In genomic region chr11:51526631-51527161, GRCm38 (mm10) we compare ENCODE assay signal across 14 mouse cellular contexts. TPM values are rescaled to one million over a fixed set of nuclear protein-coding genes. Genes with fewer than 3 reads are reported as not detected.
DNase-seq lines count a peak whose midpoint lies in the region; ATAC-seq and TF ChIP-seq lines count a peak whose summit lies in the region.
"Had no signal": no experiment of that assay in that cellular context is flagged by ENCODE, and none has a peak within 500 bp of the region (broad histone marks: within the 10 kb centered on the region; RNA-seq: fewer than 3 reads in every experiment).

No protein-coding gene starts in this region.

- H3K4me1 ChIP-seq in heart, embryonic 14.5 days (ENCODE audit: control insufficient read depth in 2 of 2, insufficient read depth in 2 of 2, low read length in 2 of 2): peaks cover 12 to 16% of the 10 kb centered on the region in 2 experiments
- peaks cover 31% of the 10 kb centered on the region for H3K4me1 ChIP-seq in limb, embryonic 15.5 days
- H3K4me1 ChIP-seq in cerebellum, adult 2 months (ENCODE audit: control insufficient read depth, insufficient read depth, low read length): no peaks in the 10 kb centered on the region

- H3K27me3 ChIP-seq in heart, embryonic 14.5 days (ENCODE audit: control insufficient read depth, insufficient read depth, low read length): peaks cover 5% of the 10 kb centered on the region
- H3K27me3 ChIP-seq in limb, embryonic 15.5 days: 0 out of 2 replicates have a peak, but pooled peaks cover 5% of the 10 kb centered on the region
- H3K27me3 ChIP-seq in cerebellum, adult 2 months (ENCODE audit: control insufficient read depth, insufficient read depth, low read length): no peaks in the 10 kb centered on the region
- H3K27me3 ChIP-seq: midbrain, embryonic 13.5 days; neural tube, embryonic 15.5 days had no signal

- DNase-seq in heart, postnatal 25 days (ENCODE audit: low spot score): no peak
- DNase-seq in right cerebral cortex, postnatal 10 days (ENCODE audit: low spot score in 2 of 2): peak; percentile 43 to 47
- DNase-seq in right cerebral cortex, postnatal 25 days: no peak
- DNase-seq in brain, adult 2 months (ENCODE audit: low read depth, low spot score): peak; percentile 43
- DNase-seq in cerebellum, adult 2 months: no peak
- DNase-seq in gastrocnemius, adult 18-20 months (ENCODE audit: low spot score): no peak
- DNase-seq: kidney, postnatal 36 days; liver, postnatal 0 days; thymus, postnatal 14 days had no signal

- no peaks in the 10 kb centered on the region for H3K36me3 ChIP-seq in heart, embryonic 14.5 days (ENCODE audit: control insufficient read depth, insufficient read depth, low read length)
- no peaks in the 10 kb centered on the region for H3K36me3 ChIP-seq in limb, embryonic 15.5 days
- H3K36me3 ChIP-seq: G1E; midbrain, embryonic 13.5 days; neural tube, embryonic 15.5 days had no signal

- peak overlapping the region; percentile 46 for H3K4me2 ChIP-seq in heart, embryonic 14.5 days (ENCODE audit: low read length)
- H3K4me2 ChIP-seq in limb, embryonic 15.5 days: no peak overlapping the region
- H3K4me2 ChIP-seq: midbrain, embryonic 13.5 days; neural tube, embryonic 15.5 days had no signal

- no peak overlapping the region for H3K4me3 ChIP-seq in heart, embryonic 14.5 days (ENCODE audit: control insufficient read depth in 1 of 2, insufficient read depth in 1 of 2, low read depth in 1 of 2, low read length in 2 of 2)
- no peak overlapping the region for H3K4me3 ChIP-seq in limb, embryonic 15.5 days
- H3K4me3 ChIP-seq in cerebellum, adult 2 months (replicated peaks; ENCODE audit: insufficient read depth, low read depth, low read length): no peak overlapping the region
- H3K4me3 ChIP-seq: midbrain, embryonic 13.5 days; neural tube, embryonic 15.5 days had no signal

- no peak overlapping the region for H3K9ac ChIP-seq in heart, embryonic 14.5 days (ENCODE audit: low read length)
- no peak overlapping the region for H3K9ac ChIP-seq in limb, embryonic 15.5 days
- H3K9ac ChIP-seq: liver, postnatal 0 days; midbrain, embryonic 13.5 days; neural tube, embryonic 15.5 days had no signal

- no peaks in the 10 kb centered on the region for H3K9me3 ChIP-seq in heart, embryonic 14.5 days (ENCODE audit: control insufficient read depth, low read length)
- H3K9me3 ChIP-seq in limb, embryonic 15.5 days: no peaks in the 10 kb centered on the region
- H3K9me3 ChIP-seq: G1E; midbrain, embryonic 13.5 days; neural tube, embryonic 15.5 days had no signal

- intact Hi-C loops in heart, postnatal 25 days (cut with DNase I): no loop called here

- WGBS in heart, embryonic 14.5 days: 13% methylated on average over 14 of the region's 14 CpGs
- WGBS in limb, embryonic 15.5 days: 25% methylated on average over 14 of the region's 14 CpGs
- WGBS in cerebellum, adult 2 months: 15% methylated on average over 14 of the region's 14 CpGs

- peak overlapping the region in 1 of 2 experiments; percentile 20; a peak in 1 of 4 replicates for H3K27ac ChIP-seq in heart, embryonic 14.5 days (replicated peaks in 1 of 2; ENCODE audit: control insufficient read depth in 1 of 2, insufficient read depth in 1 of 2, low read depth in 2 of 2, low read length in 2 of 2)
- peak overlapping the region; percentile 67 for H3K27ac ChIP-seq in limb, embryonic 15.5 days
- H3K27ac ChIP-seq in cerebellum, adult 2 months (ENCODE audit: insufficient read depth, low read length): no peak overlapping the region
- H3K27ac ChIP-seq: midbrain, embryonic 13.5 days; neural tube, embryonic 15.5 days had no signal

- TF ChIP-seq CTCF in cerebellum, adult 2 months (IDR thresholded peaks at IDR 0.05; ENCODE audit: borderline replicate concordance, insufficient read depth, low read depth, low read length): no peak

- no peak for ATAC-seq in heart, embryonic 14.5 days (ENCODE audit: insufficient number of reproducible peaks, insufficient read depth, low FRiP score, low read depth)
- ATAC-seq in limb, embryonic 15.5 days (ENCODE audit: insufficient number of reproducible peaks, low FRiP score, low TSS enrichment, low read depth): 0 out of 2 replicates have a peak, but pooled peaks have one; percentile 20
- ATAC-seq: liver, postnatal 0 days; midbrain, embryonic 13.5 days had no signal

- TF ChIP-seq POLR2A in cerebellum, adult 2 months (IDR thresholded peaks at IDR 0.05; ENCODE audit: borderline replicate concordance, insufficient read depth, low read length): no peak

RNA-seq across cellular contexts. Expression of gene Phykpl, which starts 57.9 kb away (rescaled TPM):
- 16.1 and 17.1 TPM in 2 replicates for polyA plus RNA-seq in heart, embryonic 14.5 days (2014; fragmentation: Nextera tagmentation; extraction: Ambion mirVana)
- 10 to 100 TPM; 10.6 to 11.2 TPM for total RNA-seq in heart, postnatal 25 days (2021)
- 17.2 and 19.6 TPM in 2 replicates for polyA plus RNA-seq in limb, embryonic 15.5 days (2015; fragmentation: Nextera tagmentation; extraction: Ambion mirVana)
- polyA plus RNA-seq in cerebellum, adult 2 months (2012; rRNA removed): 19.3 and 23.2 TPM in 2 replicates
- total RNA-seq in gastrocnemius, adult 18-20 months (2021): 10 to 100 TPM; 10.9 to 11.9 TPM

Comparison
In these comparisons a context has a peak if more than half of its experiments do, and no peak if none do; other contexts are left out.
1. DNase-seq: peak in right cerebral cortex, postnatal 10 days (2 of 2) and brain, adult 2 months (single experiment); none in heart, postnatal 25 days (single experiment), right cerebral cortex, postnatal 25 days (single experiment), cerebellum, adult 2 months (0 of 2) and gastrocnemius, adult 18-20 months (single experiment).